Mouse (Mus musculus) adrenal gland, postnatal 10 days (tissue): ENCODE measurements around the gene Gab2. TPM values are rescaled to one million over a fixed set of nuclear protein-coding genes. Genes with fewer than 3 reads are reported as not detected.

Experiments used
- DNase-seq: peaks from one replicate; pipeline ENCODE4 v3.0.0; 2021; ENCODE audit warnings: mixed read lengths
- total RNA-seq, 2 experiments: library from RNA; stranded (reverse); gene quantifications; 2 replicates each; pipeline ENCODE4 v1.2.3; 2021

The Gab2 gene
- total RNA-seq, 2 experiments from 2014 or later, result 18.1 to 20.9 TPM

- DNase-seq, result no peak
Measured at GRCm38 (mm10) chr7:97251638-97252037, 170.3 kb downstream of the Gab2 start.

GRCm38 (mm10) chr7:97262541-97262940, 181.2 kb downstream of the Gab2 start:
- peak; percentile 58 for DNase-seq

GRCm38 (mm10) chr7:97270367-97270766, 189.0 kb downstream of the Gab2 start:
- DNase-seq, result no peak

- DNase-seq, result no peak
Measured at GRCm38 (mm10) chr7:97271068-97271467, 189.7 kb downstream of the Gab2 start.

GRCm38 (mm10) chr7:97296986-97297385, 215.6 kb downstream of the Gab2 start:
- DNase-seq, result no peak

- peak; percentile 71 for DNase-seq
Measured at GRCm38 (mm10) chr7:97297466-97297865, 216.1 kb downstream of the Gab2 start.

- no peak for DNase-seq
Measured at GRCm38 (mm10) chr7:97298279-97298678, 216.9 kb downstream of the Gab2 start.

GRCm38 (mm10) chr7:97298943-97299342, 217.6 kb downstream of the Gab2 start:
- no peak for DNase-seq

- no peak for DNase-seq
Measured at GRCm38 (mm10) chr7:97300914-97301313, 219.5 kb downstream of the Gab2 start.

- DNase-seq, result no peak
Measured at GRCm38 (mm10) chr7:97301321-97301720, 219.9 kb downstream of the Gab2 start.

- no peak for DNase-seq
Measured at GRCm38 (mm10) chr7:97302261-97302660, 220.9 kb downstream of the Gab2 start.

- no peak for DNase-seq
Measured at GRCm38 (mm10) chr7:97302876-97303275, 221.5 kb downstream of the Gab2 start.

- no peak for DNase-seq
Measured at GRCm38 (mm10) chr7:97303614-97304013, 222.2 kb downstream of the Gab2 start.

GRCm38 (mm10) chr7:97304471-97304870, 223.1 kb downstream of the Gab2 start:
- DNase-seq, result no peak

- DNase-seq, result no peak
Measured at GRCm38 (mm10) chr7:97305206-97305605, 223.8 kb downstream of the Gab2 start.

GRCm38 (mm10) chr7:97306813-97307212, 225.4 kb downstream of the Gab2 start:
- DNase-seq, result no peak

GRCm38 (mm10) chr7:97307546-97307945, 226.2 kb downstream of the Gab2 start:
- no peak for DNase-seq

GRCm38 (mm10) chr7:97309461-97310340, 228.3 kb downstream of the Gab2 start:
- peak; percentile 0 for DNase-seq

GRCm38 (mm10) chr7:97310341-97310635, 228.9 kb downstream of the Gab2 start:
- DNase-seq, result no peak

GRCm38 (mm10) chr7:97311620-97312019, 230.2 kb downstream of the Gab2 start:
- no peak for DNase-seq

- no peak for DNase-seq
Measured at GRCm38 (mm10) chr7:97312196-97312595, 230.8 kb downstream of the Gab2 start.

GRCm38 (mm10) chr7:97312856-97313255, 231.5 kb downstream of the Gab2 start:
- no peak for DNase-seq

- no peak for DNase-seq
Measured at GRCm38 (mm10) chr7:97313364-97313995, 232.1 kb downstream of the Gab2 start.

GRCm38 (mm10) chr7:97314646-97315045, 233.3 kb downstream of the Gab2 start:
- no peak for DNase-seq
